Mouse (Mus musculus) E14TG2a.4 (cell line): ENCODE results near the gene Gna15.

Source experiments
- CTCF ChIP-seq: conservative IDR thresholded peaks from 2 replicates; pipeline ENCODE4 v1.5.1; 2014; ENCODE audit warnings: low read length
- NANOG ChIP-seq: IDR thresholded peaks from 2 replicates; pipeline ENCODE4 v1.6.1; 2014; ENCODE audit warnings: borderline replicate concordance, low read length, mixed read lengths
- POU5F1 ChIP-seq: IDR thresholded peaks from 2 replicates; pipeline ENCODE4 v1.6.1; 2014; ENCODE audit warnings: low read length, borderline replicate concordance

DNA sequence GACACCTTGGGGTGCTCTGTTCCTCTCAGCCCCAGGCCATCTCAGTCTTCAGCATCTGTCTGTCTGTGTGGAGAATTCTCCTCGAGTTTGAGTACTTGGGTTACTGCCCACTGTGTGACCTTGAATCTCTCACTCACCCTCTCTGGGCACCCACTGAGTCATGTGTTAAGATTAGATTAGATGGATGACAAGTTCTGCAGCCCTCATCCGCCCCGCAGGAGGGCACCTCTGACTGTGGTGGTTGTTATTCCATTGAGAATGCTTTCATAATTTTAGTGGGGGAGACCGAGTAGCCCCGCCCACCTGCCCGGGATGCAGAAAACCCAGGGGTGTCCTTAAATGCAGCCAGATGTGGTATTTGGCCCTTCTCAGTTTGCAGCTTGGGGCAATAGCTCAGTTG, 39.5 kb upstream of the Gna15 start:
- TF ChIP-seq CTCF: no peak
- TF ChIP-seq POU5F1: no peak
- no peak for TF ChIP-seq NANOG
